Mouse (Mus musculus) C2C12 (cell line): ENCODE results near the gene Krt26. TPM values are rescaled to one million over a fixed set of nuclear protein-coding genes. Genes with fewer than 3 reads are reported as not detected.

ENCODE experiments used
- H3K27me3 ChIP-seq: one replicate; pipeline ENCODE4 v1.6.1; 2011; ENCODE audit not compliant: control insufficient read depth, insufficient read depth, insufficient read length
- H3K36me3 ChIP-seq: one replicate; pipeline ENCODE4 v1.6.1; 2011; ENCODE audit not compliant: control insufficient read depth, insufficient read depth
- H3K4me3 ChIP-seq: one replicate; pipeline ENCODE4 v1.5.1; 2011; ENCODE audit warnings: mild to moderate bottlenecking, control low read depth; ENCODE audit not compliant: poor library complexity, insufficient read depth, severe bottlenecking
- H3K79me2 ChIP-seq: one replicate; pipeline ENCODE4 v1.6.1; 2011; ENCODE audit not compliant: control insufficient read depth, insufficient read depth
- H3K79me3 ChIP-seq: one replicate; pipeline ENCODE4 v1.6.1; 2011; ENCODE audit warnings: low read depth, control low read depth
- H3ac ChIP-seq: one replicate; pipeline ENCODE3; 2011; ENCODE audit warnings: low read depth; ENCODE audit not compliant: control insufficient read depth, insufficient read length
- CEBPB ChIP-seq: IDR thresholded peaks from one replicate; pipeline ENCODE4 v1.6.1; 2011; ENCODE audit warnings: low read depth, mild to moderate bottlenecking, control low read depth, moderate library complexity
- CTCF ChIP-seq: IDR thresholded peaks from one replicate; pipeline ENCODE4 v1.5.1; 2011; ENCODE audit not compliant: control insufficient read depth, insufficient read depth, insufficient read length
- FOSL1 ChIP-seq: IDR thresholded peaks from one replicate; pipeline ENCODE4 v1.8.0; 2011; ENCODE audit warnings: mild to moderate bottlenecking, low read length; ENCODE audit not compliant: poor library complexity, insufficient read depth, severe bottlenecking
- MAX ChIP-seq: IDR thresholded peaks from one replicate; pipeline ENCODE4 v1.6.1; 2011; ENCODE audit warnings: mild to moderate bottlenecking, control low read depth
- MYOD1 ChIP-seq: IDR thresholded peaks from one replicate; pipeline ENCODE4 v1.6.1; 2011; ENCODE audit warnings: low read depth; ENCODE audit not compliant: control insufficient read depth, insufficient read length
- MYOG ChIP-seq: IDR thresholded peaks from one replicate; pipeline ENCODE4 v1.6.1; 2011; ENCODE audit not compliant: control insufficient read depth, insufficient read length; ENCODE audit errors: extremely low read depth
- USF1 ChIP-seq: IDR thresholded peaks from one replicate; pipeline ENCODE4 v1.6.1; 2011; ENCODE audit warnings: low read depth, mild to moderate bottlenecking, control low read depth, moderate library complexity
- polyA plus RNA-seq: library from polyadenylated mRNA; unstranded; fragments of >200 nt; fragmentation: generic; extraction: Trizol; gene quantifications from one replicate; pipeline ENCODE4 v1.2.1, GENCODE M21; 2012; ENCODE audit warnings: missing spikeins

Krt26 gene
- polyA plus RNA-seq, 1 experiment, result not detected

DNA sequence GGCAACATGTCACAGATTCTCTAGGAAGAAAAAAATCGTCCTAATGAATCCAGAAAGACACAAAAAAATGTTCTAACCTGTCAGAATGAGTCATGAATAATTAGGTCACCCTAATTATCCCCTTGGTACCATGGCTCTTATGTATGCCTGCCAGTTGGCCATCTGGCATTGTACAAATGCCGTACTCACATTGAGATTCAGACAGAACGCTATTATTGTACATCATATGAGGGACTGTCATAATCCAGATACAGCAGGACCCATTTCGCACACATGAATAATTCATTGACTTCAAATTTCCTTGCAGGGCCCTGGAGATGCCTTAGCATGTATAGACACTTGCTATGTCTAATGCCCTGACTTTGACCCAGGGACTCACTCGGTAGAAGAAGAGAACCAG, 53.8 kb downstream of the Krt26 start:
- Histone ChIP-seq H3K79me3 (no peaks in the 10 kb centered on the region), H3K36me3 (no peaks in the 10 kb centered on the region), H3K27me3 (peaks cover 57% of the 10 kb centered on the region), H3K79me2 (no peaks in the 10 kb centered on the region), H3ac (no peak overlapping the region), H3K4me3 (no peak overlapping the region)
- TF ChIP-seq FOSL1 (no peak), CTCF (no peak), USF1 (no peak), MAX (no peak), MYOG (no peak), MYOD1 (no peak), CEBPB (no peak)

DNA sequence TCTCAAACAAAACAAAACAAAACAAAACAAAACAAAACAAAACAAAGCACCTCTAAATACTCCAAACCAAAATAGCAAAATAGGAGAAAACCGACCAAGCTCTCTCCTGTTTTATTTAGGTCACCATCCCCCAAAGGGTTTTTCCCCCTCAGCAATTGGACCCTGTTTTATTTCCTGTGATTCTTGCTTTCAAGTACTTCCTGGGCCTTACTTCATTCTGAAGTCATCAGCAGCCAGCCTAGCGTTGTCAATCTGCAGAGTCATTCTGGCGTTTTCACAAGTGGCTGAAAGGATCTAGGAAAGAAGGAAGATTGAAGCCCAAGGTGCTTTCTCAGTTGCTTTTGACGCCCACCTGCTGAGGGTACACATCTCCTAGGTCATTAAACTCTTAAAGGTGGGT, 54.4 kb downstream of the Krt26 start:
- Histone ChIP-seq H3K79me3 (no peaks in the 10 kb centered on the region), H3K4me3 (no peak overlapping the region), H3K27me3 (peaks cover 59% of the 10 kb centered on the region), H3K79me2 (no peaks in the 10 kb centered on the region), H3K36me3 (no peaks in the 10 kb centered on the region), H3ac (no peak overlapping the region)
- TF ChIP-seq FOSL1 (no peak), MYOG (no peak), CTCF (no peak), CEBPB (no peak), USF1 (no peak), MYOD1 (no peak), MAX (no peak)

GRCm38 (mm10) chr11:99281116-99281515, 56.6 kb downstream of the Krt26 start:
- TF ChIP-seq CTCF, result no peak
- TF ChIP-seq CEBPB, result no peak
- no peak for TF ChIP-seq MYOG
- TF ChIP-seq MYOD1, result no peak
- no peak for TF ChIP-seq MAX
- no peak for TF ChIP-seq USF1
- TF ChIP-seq FOSL1, result no peak

DNA sequence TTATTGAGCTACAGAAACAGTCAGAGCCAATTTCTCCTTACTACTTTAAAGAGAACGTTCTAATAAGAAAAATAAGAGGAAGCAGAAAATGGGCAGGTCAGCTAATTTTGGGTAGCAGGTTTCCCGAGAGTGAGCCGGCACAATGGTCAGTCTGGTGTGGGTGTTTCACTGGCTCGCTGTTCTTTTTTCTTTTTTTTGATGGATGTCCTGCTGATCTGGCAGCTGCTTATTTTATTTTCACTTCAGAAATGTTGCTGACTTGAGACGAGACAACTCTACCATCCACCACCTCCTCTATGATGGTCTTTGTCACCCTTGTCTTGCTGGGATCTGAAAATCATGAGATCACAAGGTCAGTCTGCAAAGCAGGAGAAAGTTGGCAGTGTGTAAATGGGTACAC, 57.8 kb downstream of the Krt26 start:
- no peaks in the 10 kb centered on the region for H3K79me3 ChIP-seq
- H3K36me3 ChIP-seq, result no peaks in the 10 kb centered on the region
- H3ac ChIP-seq, result no peak overlapping the region
- no peak overlapping the region for H3K4me3 ChIP-seq
- no peaks in the 10 kb centered on the region for H3K79me2 ChIP-seq
- H3K27me3 ChIP-seq, result peaks cover 76% of the 10 kb centered on the region
- TF ChIP-seq CTCF, result no peak
- TF ChIP-seq MYOD1, result no peak
- no peak for TF ChIP-seq MYOG
- TF ChIP-seq FOSL1, result no peak
- no peak for TF ChIP-seq CEBPB
- no peak for TF ChIP-seq MAX
- TF ChIP-seq USF1, result no peak

More at GRCm38 (mm10) chr11:99281116-99281515, 56.6 kb downstream of the Krt26 start:
- Histone ChIP-seq H3K79me2 (no peaks in the 10 kb centered on the region), H3ac (no peak overlapping the region), H3K36me3 (no peaks in the 10 kb centered on the region), H3K79me3 (no peaks in the 10 kb centered on the region), H3K4me3 (no peak overlapping the region), H3K27me3 (peaks cover 77% of the 10 kb centered on the region)

Other genes starting within 250 kb of the Krt26 start
- gene Tns4, start 248.7 kb downstream of the Krt26 start, polyA plus RNA-seq, result 0.18 TPM
- 0.02 TPM for gene Ccr7, start 182.9 kb downstream of the Krt26 start, polyA plus RNA-seq
- 103 TPM for gene Smarce1, start 106.9 kb downstream of the Krt26 start, polyA plus RNA-seq
- not detected for gene Krt222, start 93.9 kb downstream of the Krt26 start, polyA plus RNA-seq
- gene Krt24, start 52.7 kb downstream of the Krt26 start, polyA plus RNA-seq, result not detected
- gene Krt25, start 15.0 kb downstream of the Krt26 start, polyA plus RNA-seq, result not detected
- gene Krt27, start 13.1 kb upstream of the Krt26 start, polyA plus RNA-seq, result not detected
- gene Krt28, start 36.9 kb upstream of the Krt26 start, polyA plus RNA-seq, result 0.02 TPM
- gene Krt10, start 51.4 kb upstream of the Krt26 start, polyA plus RNA-seq, result 3.7 TPM
- not detected for gene Krt12, start 84.3 kb upstream of the Krt26 start, polyA plus RNA-seq
- not detected for gene Krt20, start 100.2 kb upstream of the Krt26 start, polyA plus RNA-seq
- gene Krt23, start 155.2 kb upstream of the Krt26 start, polyA plus RNA-seq, result not detected
- not detected for gene Krt39, start 183.4 kb upstream of the Krt26 start, polyA plus RNA-seq
- gene Krt40, start 205.2 kb upstream of the Krt26 start, polyA plus RNA-seq, result not detected
- gene Krtap3-3, start 212.9 kb upstream of the Krt26 start, polyA plus RNA-seq, result not detected
- gene Krtap3-2, start 218.9 kb upstream of the Krt26 start, polyA plus RNA-seq, result not detected
- gene Gm11939, start 221.5 kb upstream of the Krt26 start, polyA plus RNA-seq, result not detected
- not detected for gene Krtap3-1, start 228.7 kb upstream of the Krt26 start, polyA plus RNA-seq
- gene Krtap1-5, start 243.1 kb upstream of the Krt26 start, polyA plus RNA-seq, result 0.04 TPM
- gene Krtap1-4, start 245.7 kb upstream of the Krt26 start, polyA plus RNA-seq, result not detected